Mouse (Mus musculus): Measurements from ENCODE around the gene Fam117a. TPM values are rescaled to one million over a fixed set of nuclear protein-coding genes. Genes with fewer than 3 reads are reported as not detected.

Fam117a gene
- polyA plus RNA-seq, 1 experiment from 2014 or later, result 7.5 TPM

DNA sequence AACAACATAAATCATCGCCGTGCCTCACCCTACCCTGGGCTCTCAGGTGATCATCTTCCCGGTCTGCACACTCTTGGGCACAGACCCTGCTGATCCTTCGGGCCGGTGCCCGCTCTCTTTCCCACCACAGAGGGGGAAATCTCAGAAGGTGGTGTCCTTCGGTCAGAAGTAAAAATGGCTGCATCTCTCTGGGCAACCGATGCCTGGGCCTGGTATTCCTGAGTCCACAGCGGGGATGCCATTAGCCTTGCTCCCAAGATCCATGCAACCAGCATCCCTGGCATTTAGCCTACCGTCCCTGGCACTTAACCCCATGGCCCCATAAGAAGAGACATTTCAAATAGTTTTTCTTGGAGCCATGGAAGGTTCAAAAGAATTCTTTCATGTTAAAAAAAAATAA lies 12.6 kb upstream of the Fam117a start:
- WGBS, result 75% methylated on average over 10 of the region's 10 CpGs
- no peaks in the 10 kb centered on the region for H3K9me3 ChIP-seq (ENCODE audit: control insufficient read depth, low read length)
- H3K4me3 ChIP-seq (ENCODE audit: low read depth, low read length), result no peak overlapping the region
- no peak overlapping the region for H3K9ac ChIP-seq (ENCODE audit: low read length)
- ATAC-seq (ENCODE audit: low FRiP score) (no peak), DNase-seq (ENCODE audit: low spot score, missing footprints) (no peak)
- H3K4me2 ChIP-seq, result no peak overlapping the region
- no peaks in the 10 kb centered on the region for H3K36me3 ChIP-seq (ENCODE audit: control insufficient read depth, insufficient read depth, low read length)
- peaks cover 2% of the 10 kb centered on the region; the same call in 1 of the 2 replicates for H3K4me1 ChIP-seq (ENCODE audit: control insufficient read depth, insufficient read depth, low read length)
- no peaks in the 10 kb centered on the region for H3K27me3 ChIP-seq (ENCODE audit: control insufficient read depth, insufficient read depth, low read length)
- H3K27ac ChIP-seq (ENCODE audit: low read depth, low read length), result no peak overlapping the region

- no peak overlapping the region for H3K9ac ChIP-seq (ENCODE audit: low read length)
- H3K27ac ChIP-seq (ENCODE audit: low read depth, low read length), result no peak overlapping the region
- no peaks in the 10 kb centered on the region for H3K36me3 ChIP-seq (ENCODE audit: control insufficient read depth, insufficient read depth, low read length)
- WGBS, result 94% methylated on average over 4 of the region's 4 CpGs
- H3K27me3 ChIP-seq (ENCODE audit: control insufficient read depth, insufficient read depth, low read length), result no peaks in the 10 kb centered on the region
- H3K4me1 ChIP-seq (ENCODE audit: control insufficient read depth, insufficient read depth, low read length), result peaks cover 2% of the 10 kb centered on the region; the same call in 1 of the 2 replicates
- H3K4me3 ChIP-seq (ENCODE audit: low read depth, low read length), result no peak overlapping the region
- H3K4me2 ChIP-seq, result no peak overlapping the region
- H3K9me3 ChIP-seq (ENCODE audit: control insufficient read depth, low read length), result no peaks in the 10 kb centered on the region
- ATAC-seq (ENCODE audit: low FRiP score) (no peak), DNase-seq (ENCODE audit: low spot score, missing footprints) (no peak)
Measured at GRCm38 (mm10) chr11:95325832-95326231, 11.0 kb upstream of the Fam117a start.

DNA sequence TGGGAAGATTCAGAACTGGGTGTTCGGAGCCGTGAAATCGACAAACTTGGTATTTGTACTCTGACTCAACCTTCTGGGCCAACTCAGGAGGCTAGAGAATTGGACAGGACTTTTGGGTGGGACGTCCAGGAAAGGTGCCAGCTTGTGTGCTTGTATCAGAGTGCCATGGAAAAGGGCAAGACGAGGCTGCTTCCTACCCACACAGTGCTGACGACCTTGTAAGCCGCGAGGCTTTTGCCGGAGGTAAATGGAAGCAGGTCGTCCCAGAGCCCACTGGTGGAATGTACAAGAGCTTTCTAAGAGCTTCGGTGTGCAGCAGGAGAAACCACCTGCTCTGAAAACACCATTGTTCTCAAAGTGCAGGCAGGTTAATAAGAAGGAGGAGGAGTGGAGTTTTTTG lies 10.6 kb upstream of the Fam117a start:
- H3K27me3 ChIP-seq (ENCODE audit: control insufficient read depth, insufficient read depth, low read length), result no peaks in the 10 kb centered on the region
- H3K27ac ChIP-seq (ENCODE audit: low read depth, low read length), result no peak overlapping the region
- H3K4me3 ChIP-seq (ENCODE audit: low read depth, low read length), result no peak overlapping the region
- WGBS, result 85% methylated on average over 11 of the region's 11 CpGs
- DNase-seq (ENCODE audit: low spot score, missing footprints), result no peak
- H3K9ac ChIP-seq (ENCODE audit: low read length), result no peak overlapping the region
- no peaks in the 10 kb centered on the region for H3K36me3 ChIP-seq (ENCODE audit: control insufficient read depth, insufficient read depth, low read length)
- ATAC-seq (ENCODE audit: low FRiP score), result no peak
- H3K4me1 ChIP-seq (ENCODE audit: control insufficient read depth, insufficient read depth, low read length), result peaks cover 2% of the 10 kb centered on the region; the same call in 1 of the 2 replicates
- no peak overlapping the region for H3K4me2 ChIP-seq
- no peaks in the 10 kb centered on the region for H3K9me3 ChIP-seq (ENCODE audit: control insufficient read depth, low read length)

GRCm38 (mm10) chr11:95328629-95329028 lies 8.2 kb upstream of the Fam117a start:
- WGBS, result 79% methylated on average over 5 of the region's 5 CpGs
- H3K27me3 ChIP-seq (ENCODE audit: control insufficient read depth, insufficient read depth, low read length), result no peaks in the 10 kb centered on the region

GRCm38 (mm10) chr11:95330662-95331061 lies 6.2 kb upstream of the Fam117a start:
- Histone ChIP-seq H3K9ac (ENCODE audit: low read length) (no peak overlapping the region), H3K27me3 (ENCODE audit: control insufficient read depth, insufficient read depth, low read length) (no peaks in the 10 kb centered on the region), H3K4me2 (no peak overlapping the region), H3K9me3 (ENCODE audit: control insufficient read depth, low read length) (no peaks in the 10 kb centered on the region), H3K27ac (ENCODE audit: low read depth, low read length) (no peak overlapping the region), H3K36me3 (ENCODE audit: control insufficient read depth, insufficient read depth, low read length) (no peaks in the 10 kb centered on the region), H3K4me1 (ENCODE audit: control insufficient read depth, insufficient read depth, low read length) (no peaks in the 10 kb centered on the region), H3K4me3 (ENCODE audit: low read depth, low read length) (no peak overlapping the region)
- ATAC-seq (ENCODE audit: low FRiP score), result no peak
- 56% methylated on average over 1 of the region's 1 CpGs for whole genome bisulfite sequencing
- DNase-seq (ENCODE audit: low spot score, missing footprints), result no peak

More at GRCm38 (mm10) chr11:95328629-95329028, 8.2 kb upstream of the Fam117a start:
- H3K27ac ChIP-seq (ENCODE audit: low read depth, low read length), result no peak overlapping the region
- no peaks in the 10 kb centered on the region for H3K9me3 ChIP-seq (ENCODE audit: control insufficient read depth, low read length)
- DNase-seq (ENCODE audit: low spot score, missing footprints) (no peak), ATAC-seq (ENCODE audit: low FRiP score) (no peak)
- no peak overlapping the region for H3K4me3 ChIP-seq (ENCODE audit: low read depth, low read length)
- no peaks in the 10 kb centered on the region for H3K36me3 ChIP-seq (ENCODE audit: control insufficient read depth, insufficient read depth, low read length)
- no peak overlapping the region for H3K4me2 ChIP-seq
- H3K4me1 ChIP-seq (ENCODE audit: control insufficient read depth, insufficient read depth, low read length), result peaks cover 2% of the 10 kb centered on the region; the same call in 1 of the 2 replicates
- no peak overlapping the region for H3K9ac ChIP-seq (ENCODE audit: low read length)

GRCm38 (mm10) chr11:95333209-95333608 lies 3.6 kb upstream of the Fam117a start:
- DNase-seq (ENCODE audit: low spot score, missing footprints) (no peak), ATAC-seq (ENCODE audit: low FRiP score) (no peak)
- Histone ChIP-seq H3K4me1 (ENCODE audit: control insufficient read depth, insufficient read depth, low read length) (no peaks in the 10 kb centered on the region), H3K36me3 (ENCODE audit: control insufficient read depth, insufficient read depth, low read length) (no peaks in the 10 kb centered on the region), H3K9me3 (ENCODE audit: control insufficient read depth, low read length) (no peaks in the 10 kb centered on the region), H3K9ac (ENCODE audit: low read length) (no peak overlapping the region), H3K27ac (ENCODE audit: low read depth, low read length) (no peak overlapping the region), H3K4me3 (ENCODE audit: low read depth, low read length) (no peak overlapping the region), H3K4me2 (no peak overlapping the region), H3K27me3 (ENCODE audit: control insufficient read depth, insufficient read depth, low read length) (no peaks in the 10 kb centered on the region)
- 64% methylated on average over 4 of the region's 4 CpGs for WGBS

DNA sequence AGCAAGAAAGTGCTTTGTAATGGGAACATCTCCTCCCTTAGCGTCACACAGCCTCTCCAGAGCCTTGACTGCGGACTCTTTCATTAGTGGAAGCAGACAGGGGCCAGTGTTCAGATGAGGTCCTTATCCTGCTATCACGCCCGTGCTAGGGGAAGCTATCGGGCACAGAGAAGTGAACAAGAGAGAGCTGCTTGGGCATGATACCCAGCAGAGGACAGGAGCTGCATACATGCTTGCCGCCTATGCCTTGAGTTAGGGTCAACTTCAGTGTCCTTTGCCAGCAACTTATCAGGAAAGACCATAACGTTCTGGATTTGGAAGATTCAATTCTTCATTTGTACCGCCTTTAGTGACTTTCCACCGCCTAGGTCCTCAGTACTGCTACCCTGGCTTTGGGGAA lies 3.0 kb upstream of the Fam117a start:
- DNase-seq (ENCODE audit: low spot score, missing footprints) (no peak), ATAC-seq (ENCODE audit: low FRiP score) (no peak)
- Histone ChIP-seq H3K27me3 (ENCODE audit: control insufficient read depth, insufficient read depth, low read length) (no peaks in the 10 kb centered on the region; the same call in 1 of the 2 replicates), H3K9me3 (ENCODE audit: control insufficient read depth, low read length) (no peaks in the 10 kb centered on the region), H3K4me2 (no peak overlapping the region), H3K27ac (ENCODE audit: low read depth, low read length) (no peak overlapping the region), H3K4me1 (ENCODE audit: control insufficient read depth, insufficient read depth, low read length) (no peaks in the 10 kb centered on the region), H3K36me3 (ENCODE audit: control insufficient read depth, insufficient read depth, low read length) (no peaks in the 10 kb centered on the region), H3K4me3 (ENCODE audit: low read depth, low read length) (no peak overlapping the region), H3K9ac (ENCODE audit: low read length) (no peak overlapping the region)
- 88% methylated on average over 9 of the region's 9 CpGs for WGBS

DNA sequence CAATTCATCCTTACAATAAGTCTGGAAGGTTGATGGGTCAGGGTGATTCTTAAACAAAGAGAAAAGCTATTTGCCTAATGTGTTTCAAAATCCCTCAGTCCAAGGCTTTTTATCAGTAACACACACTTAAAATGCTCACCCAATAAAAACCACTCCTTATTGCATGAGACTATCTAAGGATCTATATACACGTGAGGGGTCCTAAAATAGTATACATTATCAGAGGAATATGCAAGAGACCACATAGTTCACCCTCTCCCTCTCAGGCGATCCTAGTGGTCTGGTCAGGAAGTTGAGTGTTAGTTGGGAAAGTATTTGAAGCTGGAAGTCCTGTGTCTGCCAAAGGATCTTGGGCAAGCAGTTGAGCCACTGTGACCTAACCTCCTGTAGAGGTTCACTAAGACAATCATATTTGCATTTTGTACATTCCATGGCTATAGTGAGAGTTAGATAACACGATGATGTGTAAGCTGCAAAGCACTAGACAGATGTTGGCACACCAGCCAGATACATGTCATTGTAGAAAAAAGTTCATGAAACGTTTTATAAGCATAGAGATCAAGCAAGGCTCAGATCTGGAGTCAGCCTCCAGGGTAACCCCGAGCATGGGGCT lies 2.3 kb upstream of the Fam117a start:
- Histone ChIP-seq H3K27me3 (ENCODE audit: control insufficient read depth, insufficient read depth, low read length) (no peaks in the 10 kb centered on the region; the same call in 1 of the 2 replicates), H3K4me3 (ENCODE audit: low read depth, low read length) (no peak overlapping the region), H3K27ac (ENCODE audit: low read depth, low read length) (no peak overlapping the region), H3K9ac (ENCODE audit: low read length) (no peak overlapping the region), H3K4me1 (ENCODE audit: control insufficient read depth, insufficient read depth, low read length) (no peaks in the 10 kb centered on the region), H3K4me2 (no peak overlapping the region), H3K9me3 (ENCODE audit: control insufficient read depth, low read length) (no peaks in the 10 kb centered on the region), H3K36me3 (ENCODE audit: control insufficient read depth, insufficient read depth, low read length) (no peaks in the 10 kb centered on the region)
- ATAC-seq (ENCODE audit: low FRiP score), result no peak
- no peak for DNase-seq (ENCODE audit: low spot score, missing footprints)
- WGBS, result 64% methylated on average over 5 of the region's 5 CpGs

GRCm38 (mm10) chr11:95337129-95337813 lies 453 bp downstream of the Fam117a start:
- Histone ChIP-seq H3K9ac (ENCODE audit: low read length) (peak overlapping the region; percentile 77), H3K27me3 (ENCODE audit: control insufficient read depth, insufficient read depth, low read length) (no peaks in the 10 kb centered on the region; the same call in 1 of the 2 replicates), H3K9me3 (ENCODE audit: control insufficient read depth, low read length) (no peaks in the 10 kb centered on the region), H3K27ac (ENCODE audit: low read depth, low read length) (no peak overlapping the region), H3K4me1 (ENCODE audit: control insufficient read depth, insufficient read depth, low read length) (no peaks in the 10 kb centered on the region), H3K4me2 (peak overlapping the region; percentile 87), H3K4me3 (ENCODE audit: low read depth, low read length) (peak overlapping the region; percentile 91), H3K36me3 (ENCODE audit: control insufficient read depth, insufficient read depth, low read length) (no peaks in the 10 kb centered on the region)
- peak; percentile 96 for DNase-seq (ENCODE audit: low spot score, missing footprints)
- under 1% methylated on average over 48 of the region's 50 CpGs for WGBS
- ATAC-seq (ENCODE audit: low FRiP score), result peak; percentile 85

Measured in midbrain, embryonic 11.5 days (tissue).